Mouse (Mus musculus): ENCODE data around the gene Nrtn. TPM values are rescaled to one million over a fixed set of nuclear protein-coding genes. Genes with fewer than 3 reads are reported as not detected.
A peak's percentile ranks its signal among the peaks of the same experiment; 100 is the strongest.

Nrtn gene
- polyA plus RNA-seq (2014; fragmentation: Nextera tagmentation; extraction: Ambion mirVana), result 5.8 and 6.3 TPM in 2 replicates

- under 1% methylated on average over 36 of the region's 48 CpGs for WGBS
- H3K36me3 ChIP-seq (ENCODE audit: control insufficient read depth, insufficient read depth, low read length), result no peaks in the 10 kb centered on the region
- H3K4me2 ChIP-seq (ENCODE audit: low read depth), result peak within 1 kb of the TSS; percentile 79
- H3K27me3 ChIP-seq (ENCODE audit: control insufficient read depth, insufficient read depth, low read length), result peaks cover 52% of the 10 kb centered on the region
- H3K4me1 ChIP-seq (ENCODE audit: control insufficient read depth, insufficient read depth, low read length), result peaks cover 14% of the 10 kb centered on the region
- H3K9ac ChIP-seq (ENCODE audit: low read length), result peak within 1 kb of the TSS; percentile 53
- peak within 1 kb of the TSS; percentile 40 for H3K4me3 ChIP-seq (ENCODE audit: low read depth, low read length)
- no peaks in the 10 kb centered on the region for H3K9me3 ChIP-seq (ENCODE audit: control insufficient read depth, low read length)
- ATAC-seq (ENCODE audit: insufficient read depth, low FRiP score, low TSS enrichment) (peak; percentile 53; the same call in 1 of the 2 replicates), DNase-seq (ENCODE audit: low spot score) (peak; percentile 86)
- H3K27ac ChIP-seq (ENCODE audit: low read depth, low read length), result no peak within 1 kb of the TSS
Observed at GRCm38 (mm10) chr17:56757416-56758123, at the start of gene Nrtn. TSS of gene Nrtn (minus strand) at chr17:56757530.

GRCm38 (mm10) chr17:56805784-56806183, 48.5 kb upstream of the Nrtn start:
- ATAC-seq (ENCODE audit: insufficient read depth, low FRiP score, low TSS enrichment) (no peak), DNase-seq (ENCODE audit: low spot score) (no peak)
- H3K4me1 ChIP-seq (ENCODE audit: control insufficient read depth, insufficient read depth, low read length), result peaks cover 10% of the 10 kb centered on the region
- H3K27me3 ChIP-seq (ENCODE audit: control insufficient read depth, insufficient read depth, low read length), result no peaks in the 10 kb centered on the region
- no peak overlapping the region for H3K4me3 ChIP-seq (ENCODE audit: low read depth, low read length)
- H3K9me3 ChIP-seq (ENCODE audit: control insufficient read depth, low read length), result no peaks in the 10 kb centered on the region
- no peak overlapping the region for H3K27ac ChIP-seq (ENCODE audit: low read depth, low read length)
- H3K9ac ChIP-seq (ENCODE audit: low read length), result no peak overlapping the region
- WGBS, result 72% methylated on average over 1 of the region's 1 CpGs
- H3K4me2 ChIP-seq (ENCODE audit: low read depth), result no peak overlapping the region
- H3K36me3 ChIP-seq (ENCODE audit: control insufficient read depth, insufficient read depth, low read length), result no peaks in the 10 kb centered on the region

- no peak overlapping the region for H3K9ac ChIP-seq (ENCODE audit: low read length)
- 79% methylated on average over 5 of the region's 5 CpGs for WGBS
- DNase-seq (ENCODE audit: low spot score), result no peak
- no peaks in the 10 kb centered on the region for H3K36me3 ChIP-seq (ENCODE audit: control insufficient read depth, insufficient read depth, low read length)
- H3K9me3 ChIP-seq (ENCODE audit: control insufficient read depth, low read length), result no peaks in the 10 kb centered on the region
- H3K27me3 ChIP-seq (ENCODE audit: control insufficient read depth, insufficient read depth, low read length), result no peaks in the 10 kb centered on the region
- H3K4me2 ChIP-seq (ENCODE audit: low read depth), result no peak overlapping the region
- no peak for ATAC-seq (ENCODE audit: insufficient read depth, low FRiP score, low TSS enrichment)
- peaks cover 2% of the 10 kb centered on the region for H3K4me1 ChIP-seq (ENCODE audit: control insufficient read depth, insufficient read depth, low read length)
- H3K27ac ChIP-seq (ENCODE audit: low read depth, low read length), result no peak overlapping the region
- H3K4me3 ChIP-seq (ENCODE audit: low read depth, low read length), result no peak overlapping the region
Observed at GRCm38 (mm10) chr17:56804952-56805351, 47.6 kb upstream of the Nrtn start.

GRCm38 (mm10) chr17:56802065-56802464, 44.7 kb upstream of the Nrtn start:
- H3K9ac ChIP-seq (ENCODE audit: low read length), result no peak overlapping the region
- H3K4me2 ChIP-seq (ENCODE audit: low read depth), result no peak overlapping the region
- H3K27ac ChIP-seq (ENCODE audit: low read depth, low read length), result no peak overlapping the region
- no peaks in the 10 kb centered on the region for H3K36me3 ChIP-seq (ENCODE audit: control insufficient read depth, insufficient read depth, low read length)
- 83% methylated on average over 8 of the region's 8 CpGs for WGBS
- DNase-seq (ENCODE audit: low spot score) (no peak), ATAC-seq (ENCODE audit: insufficient read depth, low FRiP score, low TSS enrichment) (no peak)
- H3K4me1 ChIP-seq (ENCODE audit: control insufficient read depth, insufficient read depth, low read length), result no peaks in the 10 kb centered on the region
- no peaks in the 10 kb centered on the region for H3K27me3 ChIP-seq (ENCODE audit: control insufficient read depth, insufficient read depth, low read length)
- no peaks in the 10 kb centered on the region for H3K9me3 ChIP-seq (ENCODE audit: control insufficient read depth, low read length)
- H3K4me3 ChIP-seq (ENCODE audit: low read depth, low read length), result no peak overlapping the region

- Histone ChIP-seq H3K9me3 (ENCODE audit: control insufficient read depth, low read length) (no peaks in the 10 kb centered on the region), H3K4me3 (ENCODE audit: low read depth, low read length) (no peak overlapping the region), H3K36me3 (ENCODE audit: control insufficient read depth, insufficient read depth, low read length) (no peaks in the 10 kb centered on the region), H3K27ac (ENCODE audit: low read depth, low read length) (no peak overlapping the region), H3K27me3 (ENCODE audit: control insufficient read depth, insufficient read depth, low read length) (no peaks in the 10 kb centered on the region), H3K9ac (ENCODE audit: low read length) (no peak overlapping the region), H3K4me1 (ENCODE audit: control insufficient read depth, insufficient read depth, low read length) (no peaks in the 10 kb centered on the region), H3K4me2 (ENCODE audit: low read depth) (no peak overlapping the region)
- WGBS, result 74% methylated on average over 3 of the region's 3 CpGs
- ATAC-seq (ENCODE audit: insufficient read depth, low FRiP score, low TSS enrichment) (no peak), DNase-seq (ENCODE audit: low spot score) (no peak)
Observed at GRCm38 (mm10) chr17:56799276-56799675, 41.9 kb upstream of the Nrtn start.

- Histone ChIP-seq H3K27me3 (ENCODE audit: control insufficient read depth, insufficient read depth, low read length) (no peaks in the 10 kb centered on the region), H3K9ac (ENCODE audit: low read length) (no peak overlapping the region), H3K36me3 (ENCODE audit: control insufficient read depth, insufficient read depth, low read length) (no peaks in the 10 kb centered on the region), H3K4me3 (ENCODE audit: low read depth, low read length) (no peak overlapping the region), H3K4me1 (ENCODE audit: control insufficient read depth, insufficient read depth, low read length) (no peaks in the 10 kb centered on the region), H3K27ac (ENCODE audit: low read depth, low read length) (no peak overlapping the region), H3K9me3 (ENCODE audit: control insufficient read depth, low read length) (no peaks in the 10 kb centered on the region), H3K4me2 (ENCODE audit: low read depth) (no peak overlapping the region)
- DNase-seq (ENCODE audit: low spot score), result no peak
- 67% methylated on average over 6 of the region's 6 CpGs for WGBS
- no peak for ATAC-seq (ENCODE audit: insufficient read depth, low FRiP score, low TSS enrichment)
Observed at GRCm38 (mm10) chr17:56793614-56794319, 36.4 kb upstream of the Nrtn start.

GRCm38 (mm10) chr17:56792588-56792987, 35.3 kb upstream of the Nrtn start:
- ATAC-seq (ENCODE audit: insufficient read depth, low FRiP score, low TSS enrichment), result no peak
- no peak overlapping the region for H3K27ac ChIP-seq (ENCODE audit: low read depth, low read length)

GRCm38 (mm10) chr17:56789286-56789685, 32.0 kb upstream of the Nrtn start:
- H3K9ac ChIP-seq (ENCODE audit: low read length), result no peak overlapping the region
- ATAC-seq (ENCODE audit: insufficient read depth, low FRiP score, low TSS enrichment), result no peak
- no peak overlapping the region for H3K4me2 ChIP-seq (ENCODE audit: low read depth)
- H3K36me3 ChIP-seq (ENCODE audit: control insufficient read depth, insufficient read depth, low read length), result no peaks in the 10 kb centered on the region
- H3K4me3 ChIP-seq (ENCODE audit: low read depth, low read length), result no peak overlapping the region
- H3K27ac ChIP-seq (ENCODE audit: low read depth, low read length), result no peak overlapping the region
- H3K4me1 ChIP-seq (ENCODE audit: control insufficient read depth, insufficient read depth, low read length), result no peaks in the 10 kb centered on the region
- H3K27me3 ChIP-seq (ENCODE audit: control insufficient read depth, insufficient read depth, low read length), result no peaks in the 10 kb centered on the region
- DNase-seq (ENCODE audit: low spot score), result no peak
- 85% methylated on average over 6 of the region's 6 CpGs for WGBS
- H3K9me3 ChIP-seq (ENCODE audit: control insufficient read depth, low read length), result no peaks in the 10 kb centered on the region

More at GRCm38 (mm10) chr17:56792588-56792987, 35.3 kb upstream of the Nrtn start:
- H3K4me3 ChIP-seq (ENCODE audit: low read depth, low read length), result no peak overlapping the region
- H3K9me3 ChIP-seq (ENCODE audit: control insufficient read depth, low read length), result no peaks in the 10 kb centered on the region
- 79% methylated on average over 3 of the region's 3 CpGs for WGBS
- H3K4me1 ChIP-seq (ENCODE audit: control insufficient read depth, insufficient read depth, low read length), result no peaks in the 10 kb centered on the region
- H3K36me3 ChIP-seq (ENCODE audit: control insufficient read depth, insufficient read depth, low read length), result no peaks in the 10 kb centered on the region
- H3K27me3 ChIP-seq (ENCODE audit: control insufficient read depth, insufficient read depth, low read length), result no peaks in the 10 kb centered on the region
- no peak overlapping the region for H3K4me2 ChIP-seq (ENCODE audit: low read depth)
- no peak for DNase-seq (ENCODE audit: low spot score)
- H3K9ac ChIP-seq (ENCODE audit: low read length), result no peak overlapping the region

GRCm38 (mm10) chr17:56788886-56789285, 31.6 kb upstream of the Nrtn start:
- no peak for ATAC-seq (ENCODE audit: insufficient read depth, low FRiP score, low TSS enrichment)
- no peaks in the 10 kb centered on the region for H3K36me3 ChIP-seq (ENCODE audit: control insufficient read depth, insufficient read depth, low read length)
- H3K4me2 ChIP-seq (ENCODE audit: low read depth), result no peak overlapping the region
- no peaks in the 10 kb centered on the region for H3K27me3 ChIP-seq (ENCODE audit: control insufficient read depth, insufficient read depth, low read length)
- no peak overlapping the region for H3K27ac ChIP-seq (ENCODE audit: low read depth, low read length)
- no peak overlapping the region for H3K4me3 ChIP-seq (ENCODE audit: low read depth, low read length)
- H3K4me1 ChIP-seq (ENCODE audit: control insufficient read depth, insufficient read depth, low read length), result no peaks in the 10 kb centered on the region
- H3K9me3 ChIP-seq (ENCODE audit: control insufficient read depth, low read length), result no peaks in the 10 kb centered on the region
- H3K9ac ChIP-seq (ENCODE audit: low read length), result no peak overlapping the region
- no peak for DNase-seq (ENCODE audit: low spot score)
- 80% methylated on average over 3 of the region's 3 CpGs for WGBS
